Mouse (Mus musculus): ENCODE results near the gene Krtap19-2. TPM values are rescaled to one million over a fixed set of nuclear protein-coding genes. Genes with fewer than 3 reads are reported as not detected.

Gene Krtap19-2
- not detected for total RNA-seq (2023)

GRCm38 (mm10) chr16:88874169-88874568 lies at the start of gene Krtap19-2:
Krtap19-2 (minus strand) TSS chr16:88874269.

GRCm38 (mm10) chr16:88896357-88896756 lies 22.3 kb upstream of the Krtap19-2 start, which contains the start of gene Krtap19-5:
Krtap19-5 (minus strand) TSS chr16:88896457.

GRCm38 (mm10) chr16:88884989-88885388 lies 10.9 kb upstream of the Krtap19-2 start, which contains the start of gene Krtap19-4:
Krtap19-4 (minus strand) TSS chr16:88885089.

GRCm38 (mm10) chr16:88877938-88878337 lies 3.9 kb upstream of the Krtap19-2 start, which contains the start of gene Krtap19-3:
Krtap19-3 (minus strand) TSS chr16:88878038.

DNA sequence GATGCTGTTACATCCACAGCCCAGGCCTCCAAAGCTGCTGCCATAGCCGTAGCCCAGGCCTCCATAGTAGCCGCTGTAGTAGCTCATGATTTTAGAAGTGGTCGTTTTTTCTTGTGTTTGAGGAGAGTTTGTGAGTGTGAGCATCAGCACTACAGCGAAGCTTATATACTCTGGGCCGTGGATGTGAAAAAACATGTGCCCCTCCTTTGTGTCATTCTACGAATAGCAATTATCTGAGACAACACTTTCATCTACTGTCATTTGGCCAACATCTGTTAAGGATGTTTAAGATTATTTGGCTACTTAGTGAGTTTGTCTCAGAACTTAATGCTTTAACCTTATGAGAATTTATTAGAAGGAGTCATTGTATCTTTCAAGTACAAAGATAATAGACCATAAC lies 4.8 kb downstream of the Krtap19-2 start, which contains the start of gene Krtap19-1:
Gene Krtap19-1 (minus strand): TSS at position 101 of the 400 bp plus-strand sequence.

GRCm38 (mm10) chr16:88826095-88826652 lies 47.9 kb downstream of the Krtap19-2 start, which contains the start of gene Krtap14:
Krtap14 (minus strand) TSS chr16:88826145.

Other genes with a start within 250 kb of the Krtap19-2 start
- gene 2310079G19Rik, start 246.6 kb downstream of the Krtap19-2 start, total RNA-seq (2023), result not detected
- not detected for gene Krtap26-1, start 226.5 kb downstream of the Krtap19-2 start, total RNA-seq (2023)
- not detected for gene Krtap27-1, start 202.6 kb downstream of the Krtap19-2 start, total RNA-seq (2023)
- not detected for gene 2310061N02Rik, start 166.3 kb downstream of the Krtap19-2 start, total RNA-seq (2023)
- not detected for gene Krtap13-1, start 145.4 kb downstream of the Krtap19-2 start, total RNA-seq (2023)
- gene Krtap13, start 122.6 kb downstream of the Krtap19-2 start, total RNA-seq (2023), result not detected
- not detected for gene 2310034C09Rik, start 115.4 kb downstream of the Krtap19-2 start, total RNA-seq (2023)
- not detected for gene 2310057N15Rik, start 100.1 kb downstream of the Krtap19-2 start, total RNA-seq (2023)
- not detected for gene Gm5965, start 96.4 kb downstream of the Krtap19-2 start, total RNA-seq (2023)
- gene Gm20741, start 62.0 kb downstream of the Krtap19-2 start, total RNA-seq (2023), result not detected
- not detected for gene Krtap15, start 54.1 kb downstream of the Krtap19-2 start, total RNA-seq (2023)
- not detected for gene Krtap14, start 48.1 kb downstream of the Krtap19-2 start, total RNA-seq (2023)
- not detected for gene Krtap19-1, start 4.9 kb downstream of the Krtap19-2 start, total RNA-seq (2023)
- not detected for gene Krtap19-3, start 3.8 kb upstream of the Krtap19-2 start, total RNA-seq (2023)
- gene Krtap19-4, start 10.8 kb upstream of the Krtap19-2 start, total RNA-seq (2023), result not detected
- not detected for gene Krtap19-5, start 22.2 kb upstream of the Krtap19-2 start, total RNA-seq (2023)
- not detected for gene Krtap19-9b, start 58.0 kb upstream of the Krtap19-2 start, total RNA-seq (2023)
- not detected for gene Krtap16-3, start 88.6 kb upstream of the Krtap19-2 start, total RNA-seq (2023)
- gene Krtap22-2, start 136.5 kb upstream of the Krtap19-2 start, total RNA-seq (2023), result not detected
- gene Gm10229, start 141.0 kb upstream of the Krtap19-2 start, total RNA-seq (2023), result not detected
- not detected for gene Krtap6-1, start 157.4 kb upstream of the Krtap19-2 start, total RNA-seq (2023)
- gene Gm10228, start 167.2 kb upstream of the Krtap19-2 start, total RNA-seq (2023), result not detected
- not detected for gene Krtap6-5, start 173.6 kb upstream of the Krtap19-2 start, total RNA-seq (2023)
- gene 1110025L11Rik, start 189.7 kb upstream of the Krtap19-2 start, total RNA-seq (2023), result not detected
- not detected for gene Krtap6-3, start 209.7 kb upstream of the Krtap19-2 start, total RNA-seq (2023)